Mouse (Mus musculus): ENCODE data around the gene Ranbp3.

Ranbp3 gene

DNA sequence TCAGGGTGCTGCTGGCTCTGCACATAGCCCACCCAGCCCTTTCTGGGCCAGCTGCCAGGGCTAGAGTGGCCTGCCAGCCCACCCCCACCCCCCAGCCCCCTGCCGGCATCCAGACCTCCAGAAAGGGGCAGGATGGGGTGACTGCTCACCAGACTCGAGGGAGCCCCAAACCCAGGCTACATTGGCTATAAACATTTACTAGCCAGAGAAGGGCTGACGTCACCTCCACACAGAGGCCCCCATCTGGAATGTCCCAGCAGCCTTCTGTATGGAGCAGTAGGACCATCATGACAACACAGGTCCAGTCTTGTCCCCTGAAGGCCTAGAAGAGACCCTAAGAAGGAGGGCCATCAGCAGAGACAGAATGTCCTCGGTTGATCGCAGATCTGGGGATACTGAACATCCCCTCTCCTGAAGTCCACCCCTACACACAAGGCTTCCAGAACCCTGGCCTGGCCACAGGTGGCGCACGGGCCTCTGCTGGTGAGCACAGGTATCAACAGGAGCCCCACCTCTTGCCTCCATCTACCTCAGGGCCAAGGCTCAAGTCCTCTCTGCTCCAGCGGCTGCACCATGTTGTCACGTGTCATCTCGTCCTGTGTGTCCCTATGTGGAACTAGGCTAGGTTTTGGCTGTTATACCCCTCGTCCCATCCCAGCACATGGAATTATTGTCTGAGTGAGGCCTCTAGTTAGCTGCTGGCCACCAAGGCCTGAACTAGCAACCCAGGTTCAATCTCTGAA is 50.5 kb downstream of the Ranbp3 start:
- DNase-seq (ENCODE audit: extremely low read depth, low read depth) = no peak

DNA sequence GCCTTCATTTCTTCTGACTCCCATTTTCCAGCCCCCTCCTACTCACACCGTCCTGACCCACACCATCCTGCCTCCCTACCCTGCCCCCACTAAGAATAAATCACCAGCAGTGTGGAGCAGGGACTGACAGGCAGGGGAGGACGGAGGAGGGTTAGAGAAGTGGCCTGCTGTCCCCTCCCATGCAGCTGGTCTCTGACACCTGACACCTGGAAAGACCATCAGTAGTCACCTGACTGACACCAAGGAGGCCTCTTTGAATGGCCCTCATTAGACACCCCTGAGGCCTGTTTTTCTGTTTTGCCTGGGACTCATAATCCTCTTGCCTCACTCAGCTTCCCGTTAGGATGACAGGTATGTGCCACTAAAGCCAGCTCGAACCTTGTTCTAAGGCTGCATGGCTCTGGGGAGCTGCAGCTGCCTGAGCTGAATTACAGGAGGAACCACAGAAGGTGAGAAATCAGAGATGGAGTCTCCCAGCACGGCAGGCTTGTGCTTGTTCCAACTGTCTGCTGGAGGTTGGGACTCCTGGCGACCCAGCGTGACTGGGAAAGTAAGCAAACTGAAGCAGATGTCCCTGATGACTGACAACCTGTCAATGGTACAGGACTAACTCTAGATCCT is 54.0 kb downstream of the Ranbp3 start:
- no peak for DNase-seq (ENCODE audit: extremely low read depth, low read depth)

DNA sequence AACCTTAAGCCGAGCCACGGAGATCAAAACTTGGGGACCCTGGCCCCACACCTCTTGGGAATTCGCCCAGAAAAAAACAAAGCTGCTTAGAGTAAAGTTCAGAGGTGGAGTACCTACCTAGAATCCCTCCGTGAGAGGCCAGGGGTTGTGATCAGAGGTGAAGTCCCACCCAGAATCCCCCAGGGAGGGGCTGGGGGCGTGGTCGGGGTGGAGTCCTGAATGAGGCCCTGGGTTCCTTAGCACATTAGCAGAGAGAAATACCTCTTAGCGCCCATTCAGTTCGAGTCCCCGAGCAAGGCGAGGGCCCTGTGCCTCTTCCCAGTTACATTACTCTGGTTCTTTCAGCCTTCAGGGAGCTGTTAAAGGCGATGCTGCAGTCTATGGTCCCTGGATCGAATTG is 54.6 kb downstream of the Ranbp3 start:
- DNase-seq (ENCODE audit: extremely low read depth, low read depth) = no peak

DNA sequence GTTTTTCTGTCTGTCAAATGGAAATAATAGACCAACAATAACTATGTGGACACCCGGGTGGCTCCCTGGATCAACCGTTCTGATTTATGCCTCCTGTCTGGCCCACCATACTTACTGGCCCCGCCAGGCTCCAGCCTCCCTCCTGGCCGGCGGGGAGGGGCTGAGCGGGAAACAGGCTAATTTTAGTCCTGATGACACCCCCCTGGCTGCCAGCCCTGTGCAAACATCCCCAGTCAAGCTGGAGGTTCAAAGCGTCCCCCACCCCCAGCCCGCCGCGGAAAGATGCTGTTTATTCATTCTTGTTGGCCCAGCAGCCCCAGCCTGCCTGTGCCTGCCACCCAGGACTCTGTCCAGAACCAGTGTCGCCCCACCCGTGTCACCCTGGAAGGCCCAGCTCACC is 55.0 kb downstream of the Ranbp3 start:
- DNase-seq (ENCODE audit: extremely low read depth, low read depth) = no peak

DNA sequence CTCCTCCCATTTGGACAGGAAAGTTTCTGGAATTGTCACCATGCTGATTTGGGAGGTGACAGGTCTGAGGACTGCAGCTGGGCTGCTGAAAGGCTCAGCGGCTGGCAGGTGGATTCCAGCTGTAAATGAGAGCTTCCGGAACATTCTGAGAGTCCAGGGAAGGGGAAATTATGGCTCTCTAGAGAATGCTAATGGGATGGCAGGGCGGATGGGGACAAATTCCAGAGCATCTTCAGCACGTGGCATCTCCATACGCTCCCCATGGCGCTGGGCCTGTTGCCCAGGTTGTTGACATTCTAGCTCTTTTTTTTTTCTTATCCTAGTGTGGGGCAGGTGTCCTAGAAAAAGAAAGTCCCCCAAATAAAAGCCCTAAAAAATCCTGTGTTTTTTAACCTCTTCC is 56.1 kb downstream of the Ranbp3 start:
- DNase-seq (ENCODE audit: extremely low read depth, low read depth) = no peak

DNA sequence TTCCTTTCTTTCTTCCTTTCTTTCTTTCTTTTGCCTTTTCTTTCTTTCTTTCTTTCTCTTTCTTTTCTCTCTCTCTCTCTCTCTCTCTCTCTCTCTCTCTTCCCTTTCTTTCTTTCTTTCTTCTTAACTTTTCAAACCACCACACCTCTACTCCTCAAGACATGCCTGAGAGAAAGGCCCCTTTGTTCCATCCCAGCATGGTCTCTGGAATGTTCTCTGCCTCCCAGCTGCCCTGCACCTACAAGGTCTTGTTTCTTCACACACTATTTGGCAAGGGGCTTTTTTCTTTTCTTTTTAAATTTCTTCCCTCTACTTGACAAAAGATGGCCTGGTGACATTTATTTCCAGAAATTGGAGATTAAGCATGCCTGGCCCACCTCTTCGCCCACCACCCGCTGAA is 56.6 kb downstream of the Ranbp3 start:
- no peak for DNase-seq (ENCODE audit: extremely low read depth, low read depth)

DNA sequence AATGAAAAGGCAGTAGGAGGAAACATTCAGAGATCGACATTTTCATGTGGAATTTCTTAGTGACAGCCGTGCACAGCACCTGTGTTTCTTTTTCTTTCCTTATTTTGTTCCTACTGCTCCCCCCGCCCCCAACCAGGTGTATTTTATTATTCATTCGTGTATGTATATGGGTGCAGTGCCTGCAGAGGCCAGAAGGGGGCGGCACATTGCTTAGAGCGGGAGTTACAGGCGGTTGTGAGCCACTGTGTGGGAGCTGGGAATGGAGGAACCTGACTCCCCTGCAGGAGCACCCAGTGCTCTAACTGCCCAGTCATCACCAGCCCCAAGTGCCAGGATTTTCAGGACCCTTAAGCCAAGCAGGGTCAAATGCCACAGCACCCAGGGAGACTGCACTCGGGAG is 63.4 kb downstream of the Ranbp3 start:
- DNase-seq (ENCODE audit: extremely low read depth, low read depth) = no peak

DNA sequence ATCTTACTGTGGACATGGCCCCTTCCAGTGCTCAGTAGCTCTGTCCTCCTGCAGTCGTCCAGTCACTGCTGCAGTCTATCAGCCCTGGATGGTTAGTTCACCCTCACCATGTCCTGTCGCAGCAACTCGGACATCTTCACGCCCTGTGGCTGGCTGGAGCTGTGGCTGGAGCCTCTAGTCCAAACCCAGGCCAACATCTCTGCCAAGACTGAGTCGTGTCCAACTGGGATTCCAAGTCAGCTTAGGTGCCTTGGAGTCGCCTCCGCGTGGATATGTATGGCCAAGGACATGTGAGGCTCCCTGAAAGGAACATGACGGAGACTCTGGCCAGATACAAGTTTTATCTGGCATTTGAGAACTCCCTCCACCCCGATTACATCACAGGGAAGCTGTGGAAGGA is 65.1 kb downstream of the Ranbp3 start:
- DNase-seq (ENCODE audit: extremely low read depth, low read depth) = no peak

DNA sequence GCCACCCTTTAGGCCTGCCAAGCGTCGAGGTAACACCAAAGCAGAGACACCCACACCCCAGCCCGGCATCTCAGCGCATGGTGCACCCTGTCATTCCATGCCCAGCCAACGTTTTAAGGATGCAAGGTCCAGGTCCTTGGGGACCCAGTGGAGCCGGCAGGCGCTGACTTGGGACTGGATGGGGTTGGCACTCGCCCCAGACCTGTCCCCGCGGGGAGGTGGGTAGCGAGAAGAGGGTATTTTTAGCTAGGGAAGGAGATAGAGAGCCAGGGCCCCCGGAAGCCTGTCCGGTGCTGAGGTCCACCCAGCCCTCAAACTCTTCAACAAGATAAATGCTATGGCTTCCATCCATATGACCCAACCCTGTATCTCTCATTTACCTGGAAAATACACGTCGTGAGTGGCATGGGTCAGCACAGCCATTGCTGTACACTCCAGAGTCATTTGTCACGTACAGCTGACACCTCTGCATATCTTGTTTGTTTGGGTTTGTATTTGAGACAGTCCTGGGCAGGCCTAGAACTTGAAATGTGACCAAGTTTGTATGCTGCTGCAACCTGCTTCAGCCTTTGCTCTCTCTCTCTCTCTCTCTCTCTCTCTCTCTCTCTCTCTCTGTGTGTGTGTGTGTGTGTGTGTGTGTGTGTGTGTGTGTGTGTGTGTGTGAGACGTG is 67.2 kb downstream of the Ranbp3 start:
- no peak for DNase-seq (ENCODE audit: extremely low read depth, low read depth)

DNA sequence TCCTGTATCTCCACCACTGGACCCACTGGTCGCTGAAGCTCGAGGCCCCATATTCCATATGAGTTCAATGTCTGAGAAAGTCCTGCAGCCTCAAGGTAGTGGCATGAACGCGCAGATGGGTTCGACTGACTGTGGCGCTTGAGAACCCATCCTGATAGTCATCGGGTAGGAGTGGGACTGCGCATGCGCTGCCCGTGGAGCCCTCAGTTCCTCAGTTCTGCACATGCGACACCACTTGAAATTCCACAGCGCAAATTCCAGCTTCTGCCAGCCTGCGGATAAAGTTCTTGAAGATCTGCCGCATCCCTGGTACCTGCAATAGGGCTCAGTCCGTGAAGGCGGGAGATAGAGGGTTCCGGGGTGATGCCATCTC is 67.7 kb downstream of the Ranbp3 start:
- no peak for DNase-seq (ENCODE audit: extremely low read depth, low read depth)

DNA sequence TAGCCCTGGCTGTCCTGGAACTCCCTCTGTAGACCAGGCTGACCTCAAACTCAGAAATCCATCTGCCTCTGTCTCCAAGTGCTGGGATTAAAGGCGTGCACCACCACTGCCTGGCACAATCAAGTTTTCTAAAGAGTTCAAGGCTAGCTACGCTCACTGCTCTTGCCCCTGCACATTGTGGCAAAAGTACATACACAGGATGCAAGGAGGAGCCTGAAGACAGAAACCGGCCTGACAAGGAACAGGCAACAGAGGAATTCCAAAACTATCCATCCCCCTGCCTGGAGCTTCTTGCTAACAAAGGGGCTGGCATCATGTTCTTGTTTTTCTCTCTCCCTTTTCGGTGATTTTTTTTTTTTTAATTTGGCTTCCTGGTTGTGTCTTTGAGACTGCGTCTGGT is 71.1 kb downstream of the Ranbp3 start:
- no peak for DNase-seq (ENCODE audit: extremely low read depth, low read depth)

DNA sequence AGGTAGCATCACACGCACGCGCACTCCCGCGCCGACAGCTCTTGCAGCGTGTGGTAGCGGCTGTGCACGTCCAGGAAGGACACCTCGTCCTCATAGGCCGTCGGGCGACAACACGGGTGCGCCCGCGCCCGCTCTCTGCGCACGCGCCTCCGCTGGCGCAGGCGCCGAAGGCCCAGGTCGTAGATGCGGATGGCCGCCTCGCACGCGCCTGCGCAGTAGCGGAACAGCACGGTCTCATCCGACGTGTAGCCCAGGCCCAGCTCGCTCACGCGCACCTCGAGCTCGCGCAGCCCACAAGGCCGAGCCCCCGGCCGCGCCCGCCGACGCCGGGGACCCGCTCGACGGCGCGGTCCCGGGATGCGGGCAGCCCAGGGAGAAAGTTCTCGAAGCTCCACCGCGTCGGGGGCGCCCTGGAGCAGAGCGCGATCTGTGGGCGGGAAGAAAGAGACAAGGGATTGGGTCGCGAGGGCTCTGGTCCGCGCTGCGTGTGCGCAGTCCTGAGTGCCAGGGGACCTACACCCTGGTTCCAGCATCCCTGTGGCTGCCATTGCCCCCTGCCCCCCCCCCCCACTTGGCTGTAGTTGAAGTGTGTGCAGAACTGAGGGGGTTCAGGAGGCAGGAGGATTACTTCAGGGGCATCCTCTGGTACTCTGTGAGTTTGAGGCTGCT is 78.4 kb downstream of the Ranbp3 start:
- no peak for DNase-seq (ENCODE audit: extremely low read depth, low read depth)

DNA sequence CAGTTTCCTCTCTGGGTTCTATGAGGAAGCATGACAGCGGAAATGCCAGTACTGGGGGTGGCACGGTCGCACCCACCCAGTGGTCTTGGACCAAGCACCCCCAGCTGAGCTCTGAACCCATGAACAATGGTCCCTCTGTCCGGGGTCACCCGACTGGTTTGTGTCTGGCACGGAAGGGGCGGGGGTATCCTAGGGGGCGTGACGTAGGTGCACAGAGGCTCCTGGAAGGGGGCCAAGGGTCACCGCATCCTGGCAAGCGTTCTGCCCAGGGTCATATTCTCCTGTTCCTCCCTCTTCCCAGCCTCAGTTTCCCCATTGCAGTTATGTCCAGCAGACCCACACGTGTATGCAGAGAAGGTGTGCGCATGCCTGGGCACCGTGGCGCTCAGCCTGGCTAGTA is 80.4 kb downstream of the Ranbp3 start:
- no peak for DNase-seq (ENCODE audit: extremely low read depth, low read depth)

DNA sequence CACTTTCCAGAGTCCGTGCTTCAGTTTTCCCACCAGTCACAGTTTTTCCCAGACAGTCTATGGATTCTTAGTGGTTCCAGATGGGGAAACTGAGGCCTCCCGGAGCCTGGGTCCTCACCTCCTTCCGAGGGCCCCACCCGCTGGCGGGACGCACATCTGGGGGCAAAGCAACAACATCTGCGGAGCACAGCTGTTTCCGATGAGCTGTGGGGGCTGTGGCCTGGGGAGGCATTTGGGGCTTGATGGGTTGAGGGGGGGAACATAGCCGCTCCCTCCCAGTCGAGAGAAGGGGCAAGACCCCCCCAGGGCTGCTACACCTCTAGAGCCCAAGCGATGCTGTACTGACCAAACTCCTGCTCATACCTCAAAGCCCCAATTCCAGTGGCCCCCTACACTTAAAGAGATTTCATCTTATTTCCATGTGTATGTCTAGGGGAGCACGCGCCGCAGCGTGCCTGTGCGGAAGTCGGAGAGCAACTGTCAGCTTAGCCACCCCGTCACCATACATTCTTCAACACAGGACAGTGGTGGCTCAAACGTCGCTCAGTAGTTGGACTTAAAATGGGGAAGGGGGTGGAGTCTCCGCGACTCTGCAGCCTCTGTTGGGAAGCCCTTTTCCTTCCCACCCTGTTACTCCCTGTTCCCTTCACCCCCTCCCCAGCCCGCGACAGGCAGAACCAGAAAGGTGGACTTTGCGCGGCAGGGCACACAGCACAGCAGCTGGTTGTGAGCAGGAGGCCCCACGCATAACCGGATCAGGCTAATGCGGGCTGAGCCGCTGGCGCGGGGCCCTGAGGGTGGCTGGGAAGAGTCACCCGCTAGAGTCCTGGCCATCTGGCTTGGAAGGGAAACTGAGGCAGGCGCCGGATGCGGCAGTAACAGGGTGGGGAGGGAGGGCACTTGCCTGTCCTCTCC is 81.4 kb downstream of the Ranbp3 start:
- no peak for DNase-seq (ENCODE audit: extremely low read depth, low read depth)

DNA sequence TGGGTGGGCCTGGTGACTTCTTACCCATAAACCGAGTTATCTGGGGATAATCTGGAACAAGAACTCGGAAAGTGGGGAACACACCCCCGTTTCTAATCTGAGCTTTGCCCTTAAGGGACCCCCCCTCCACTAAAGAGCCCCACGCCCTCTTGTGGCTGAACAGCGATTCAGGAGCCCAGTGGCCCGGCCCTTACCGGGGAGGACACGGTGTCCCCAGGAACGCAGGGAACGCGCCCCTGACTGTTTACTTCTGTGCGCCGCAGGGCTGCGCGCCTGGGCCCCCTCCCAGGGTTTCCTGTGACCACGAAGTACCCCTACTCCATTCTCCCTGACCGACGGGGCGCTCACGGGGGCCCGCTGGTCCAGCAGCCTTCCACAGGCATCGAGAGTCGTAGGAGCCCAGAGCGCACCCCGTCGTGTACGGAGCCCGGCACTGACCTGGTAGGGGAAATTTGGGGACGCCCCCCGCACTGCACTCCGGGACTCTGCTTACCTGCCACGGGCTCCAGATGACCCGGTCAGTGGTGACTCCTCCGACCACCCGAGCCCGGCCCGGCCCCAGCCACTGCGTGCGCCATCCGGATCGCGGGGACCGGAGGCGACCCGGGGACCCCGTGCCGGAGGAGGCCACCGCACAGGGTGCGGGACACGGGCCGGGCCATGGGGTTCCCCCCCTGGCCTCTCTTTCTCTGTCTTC is 83.8 kb downstream of the Ranbp3 start:
- DNase-seq (ENCODE audit: extremely low read depth, low read depth) = no peak

DNA sequence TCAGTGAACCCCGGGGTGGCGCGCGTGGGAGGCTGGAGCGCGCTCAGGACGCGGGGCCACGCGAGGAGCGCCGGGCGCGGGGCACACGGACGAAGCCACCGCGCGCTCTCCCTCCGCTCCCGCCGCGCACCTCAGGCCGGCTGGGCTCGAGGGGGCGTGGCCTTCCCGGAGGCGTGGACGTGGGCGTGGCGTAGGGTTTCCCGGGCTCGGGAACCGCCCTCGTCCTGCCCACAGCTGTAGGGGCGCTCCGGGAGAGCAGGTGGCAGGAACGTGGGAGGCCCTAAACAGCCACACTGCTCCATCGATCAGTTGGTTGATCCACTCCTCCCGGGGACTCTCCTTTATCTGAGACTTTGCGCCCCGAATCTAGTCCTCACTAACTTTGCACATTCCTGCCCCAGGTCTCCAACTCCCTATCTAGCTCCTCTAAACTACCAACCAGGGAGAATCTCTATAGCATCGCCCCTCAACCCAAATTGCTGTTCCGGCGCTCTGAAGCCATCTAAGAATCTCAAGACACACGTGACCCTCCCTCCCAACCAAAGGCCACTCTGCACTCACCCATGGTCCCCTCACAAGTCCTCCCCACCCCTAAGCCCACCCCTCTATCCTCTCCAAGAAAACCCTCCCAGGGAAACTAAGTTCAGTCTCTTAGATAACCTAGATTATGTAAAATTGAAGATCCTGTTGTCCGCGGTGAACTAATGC is 84.5 kb downstream of the Ranbp3 start, which contains the start of gene Nrtn:
Nrtn (minus strand) TSS at position 115 of the 708 bp plus-strand sequence.
- DNase-seq (ENCODE audit: extremely low read depth, low read depth) = peak; percentile 37

DNA sequence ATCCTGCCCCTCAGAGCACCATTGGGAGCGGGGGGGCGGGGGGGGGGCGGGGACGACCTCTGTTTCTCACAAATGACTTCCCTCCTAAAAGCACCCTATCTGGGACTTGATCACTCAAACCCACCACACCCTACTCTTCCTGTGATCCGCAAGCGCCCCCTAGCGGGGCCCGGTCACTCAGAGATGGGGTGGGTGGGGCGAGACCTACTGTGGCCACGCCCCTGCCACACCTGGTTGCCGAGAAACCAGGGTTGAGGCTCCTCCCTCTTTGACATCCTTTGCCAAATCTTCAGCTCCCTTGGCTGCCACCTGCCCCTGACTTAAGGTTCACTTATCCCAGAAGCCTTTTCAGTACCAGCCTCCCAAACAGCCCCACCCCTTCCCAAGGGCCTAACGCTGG is 85.0 kb downstream of the Ranbp3 start:
- no peak for DNase-seq (ENCODE audit: extremely low read depth, low read depth)

DNA sequence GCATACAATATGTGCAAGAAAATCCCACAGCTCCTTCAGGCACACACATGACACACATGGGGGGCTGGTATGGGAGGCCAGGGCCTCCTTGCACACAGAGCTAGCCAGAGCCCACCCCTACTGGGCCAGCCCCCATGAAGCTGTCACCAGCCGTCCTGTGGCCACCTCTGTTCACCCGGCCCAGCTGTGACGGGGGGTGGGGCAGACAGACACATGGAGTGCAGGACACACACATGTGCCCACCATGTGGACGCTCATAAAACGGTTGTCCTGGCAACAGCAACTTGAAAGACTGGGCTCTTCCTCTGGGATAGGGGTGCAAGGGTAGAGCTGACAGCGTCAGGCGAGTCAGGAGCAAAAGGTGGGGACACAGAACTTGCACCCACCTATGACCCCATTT is 86.2 kb downstream of the Ranbp3 start:
- DNase-seq (ENCODE audit: extremely low read depth, low read depth) = no peak

DNA sequence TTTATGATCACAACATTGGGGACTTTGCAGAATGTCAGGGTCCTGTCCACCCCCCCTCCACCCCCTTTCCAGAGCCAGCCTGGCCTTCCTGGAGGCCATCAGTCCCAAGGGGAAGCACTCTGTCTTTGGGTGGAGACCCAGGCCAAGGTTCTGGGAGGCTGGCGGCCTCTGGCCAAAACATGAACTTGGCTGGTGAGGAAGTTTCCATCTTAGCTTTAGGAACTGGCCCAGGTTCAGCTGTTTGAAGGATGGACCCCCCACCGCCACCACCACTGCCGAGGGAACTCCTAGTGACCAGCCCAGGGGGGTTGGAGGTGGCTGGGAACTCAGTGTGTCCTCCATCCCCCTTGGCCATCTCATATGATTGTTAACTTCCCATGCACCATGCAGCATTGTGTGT is 88.0 kb downstream of the Ranbp3 start:
- no peak for DNase-seq (ENCODE audit: extremely low read depth, low read depth)
